Mouse (Mus musculus): Measurements from ENCODE around the gene AI854703. TPM values are rescaled to one million over a fixed set of nuclear protein-coding genes. Genes with fewer than 3 reads are reported as not detected.

AI854703 gene
- 0.31 TPM in 2 replicates for polyA plus RNA-seq (2012; rRNA removed)

DNA sequence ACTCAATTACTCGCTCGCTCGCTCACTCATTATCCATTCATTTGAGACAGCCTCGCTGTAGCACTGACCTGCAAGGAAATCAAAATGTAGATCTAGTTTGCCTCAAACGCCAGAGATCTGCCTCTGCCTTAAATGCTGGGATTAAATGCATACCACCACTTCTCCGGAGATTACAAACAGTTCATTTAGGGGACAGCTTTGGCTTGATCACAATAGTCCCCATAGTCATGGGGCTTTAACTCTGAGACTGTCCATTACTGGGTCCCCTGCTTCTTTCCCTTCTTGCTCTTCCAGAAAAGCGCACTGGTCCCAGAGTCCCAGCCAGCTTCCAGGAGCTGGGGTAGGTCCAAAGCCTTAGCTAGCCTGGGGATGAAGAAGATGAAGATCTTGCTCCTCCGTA, at the start of gene AI854703:
TSS of gene AI854703 (plus strand) at position 301 of the 400 bp plus-strand sequence.
- H3K36me3 ChIP-seq (ENCODE audit: control insufficient read depth, insufficient read depth, low read length): no peaks in the 10 kb centered on the region
- peaks cover 9% of the 10 kb centered on the region for H3K4me1 ChIP-seq (ENCODE audit: control insufficient read depth, insufficient read depth, low read length)
- no peak within 1 kb of the TSS for H3K27ac ChIP-seq (ENCODE audit: control insufficient read depth, insufficient read depth, low read depth, low read length)
- H3K4me3 ChIP-seq (ENCODE audit: control insufficient read depth, low read depth, low read length): peak within 1 kb of the TSS; percentile 39
- H3K27me3 ChIP-seq (ENCODE audit: control insufficient read depth, insufficient read depth, low read length): no peaks in the 10 kb centered on the region
- TF ChIP-seq POLR2A (IDR thresholded peaks at IDR 0.05; ENCODE audit: control insufficient read depth, low read depth, low read length): no peak
- TF ChIP-seq CTCF (IDR thresholded peaks at IDR 0.05; ENCODE audit: control insufficient read depth, insufficient read depth, insufficient replicate concordance, low read depth, low read length): no peak

DNA sequence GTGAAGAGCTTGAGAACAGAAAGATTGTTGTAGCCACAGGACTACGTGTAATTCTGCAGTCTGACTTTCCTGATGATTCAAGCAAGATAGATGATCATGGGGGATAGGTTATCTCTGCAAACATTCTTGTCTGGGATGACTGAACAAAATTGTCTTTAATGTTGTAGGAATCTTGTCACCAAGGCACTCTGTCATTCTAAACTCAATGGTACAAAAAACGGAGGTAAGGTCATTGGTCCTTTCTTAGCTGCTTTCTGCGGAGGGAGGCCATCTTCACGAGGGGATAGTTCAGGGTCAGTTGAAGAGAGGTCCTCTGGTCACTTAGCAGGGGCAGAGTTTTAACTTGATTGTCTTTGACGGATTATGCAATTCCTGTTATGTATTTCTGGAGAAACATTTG, 47.8 kb upstream of the AI854703 start:
- H3K27me3 ChIP-seq (ENCODE audit: control insufficient read depth, insufficient read depth, low read length): no peaks in the 10 kb centered on the region
- TF ChIP-seq CTCF (IDR thresholded peaks at IDR 0.05; ENCODE audit: control insufficient read depth, insufficient read depth, insufficient replicate concordance, low read depth, low read length) (no peak), POLR2A (IDR thresholded peaks at IDR 0.05; ENCODE audit: control insufficient read depth, low read depth, low read length) (no peak)
- H3K4me1 ChIP-seq (ENCODE audit: control insufficient read depth, insufficient read depth, low read length): no peaks in the 10 kb centered on the region
- no peak overlapping the region for H3K27ac ChIP-seq (ENCODE audit: control insufficient read depth, insufficient read depth, low read depth, low read length)
- H3K4me3 ChIP-seq (ENCODE audit: control insufficient read depth, low read depth, low read length): no peak overlapping the region
- H3K36me3 ChIP-seq (ENCODE audit: control insufficient read depth, insufficient read depth, low read length): no peaks in the 10 kb centered on the region

DNA sequence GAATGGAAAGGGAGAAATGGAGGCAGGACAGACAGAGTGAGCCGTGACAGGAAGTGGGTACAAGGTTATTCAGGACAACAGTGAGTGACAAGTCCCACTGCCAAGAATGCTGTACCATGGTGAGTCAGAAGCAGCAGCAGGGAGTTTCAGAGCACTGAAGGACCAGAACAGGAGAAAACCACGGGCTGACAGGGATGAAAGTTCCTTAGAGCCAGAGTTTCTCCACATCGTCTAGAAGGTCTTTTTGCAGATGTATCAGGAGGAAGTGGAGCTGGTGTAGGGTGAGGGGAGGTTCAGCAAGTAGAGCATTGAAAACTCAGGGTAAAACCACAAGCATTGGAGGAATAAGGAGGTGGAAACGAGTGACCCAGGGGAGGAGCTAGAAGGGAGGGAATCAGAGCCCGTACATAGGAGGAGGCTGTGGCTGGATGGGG, 47.3 kb upstream of the AI854703 start:
- H3K36me3 ChIP-seq (ENCODE audit: control insufficient read depth, insufficient read depth, low read length): no peaks in the 10 kb centered on the region
- H3K4me1 ChIP-seq (ENCODE audit: control insufficient read depth, insufficient read depth, low read length): no peaks in the 10 kb centered on the region
- no peak overlapping the region for H3K4me3 ChIP-seq (ENCODE audit: control insufficient read depth, low read depth, low read length)
- H3K27me3 ChIP-seq (ENCODE audit: control insufficient read depth, insufficient read depth, low read length): no peaks in the 10 kb centered on the region
- H3K27ac ChIP-seq (ENCODE audit: control insufficient read depth, insufficient read depth, low read depth, low read length): peak overlapping the region; percentile 57
- no peak for TF ChIP-seq CTCF (IDR thresholded peaks at IDR 0.05; ENCODE audit: control insufficient read depth, insufficient read depth, insufficient replicate concordance, low read depth, low read length)
- no peak for TF ChIP-seq POLR2A (IDR thresholded peaks at IDR 0.05; ENCODE audit: control insufficient read depth, low read depth, low read length)

DNA sequence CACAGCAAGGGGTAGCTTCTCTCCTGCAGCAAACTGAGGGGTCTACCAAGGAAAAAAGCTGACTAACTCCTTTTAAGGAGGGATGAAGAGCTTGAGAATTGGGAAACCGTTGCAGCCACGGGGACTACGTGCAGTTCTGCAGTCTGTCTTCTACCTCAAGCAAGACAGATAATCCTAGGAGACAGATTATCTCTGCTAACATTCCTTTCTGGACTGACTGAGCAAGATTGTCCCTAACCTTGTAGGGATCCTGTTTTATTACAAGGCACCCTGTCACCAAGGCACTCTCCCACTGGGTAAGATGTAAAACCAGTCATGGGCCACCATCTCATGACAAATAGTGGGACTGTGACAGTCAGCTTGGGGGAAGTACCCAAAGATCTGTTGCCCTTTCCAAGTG, 45.3 kb upstream of the AI854703 start:
- Histone ChIP-seq H3K36me3 (ENCODE audit: control insufficient read depth, insufficient read depth, low read length) (no peaks in the 10 kb centered on the region), H3K4me3 (ENCODE audit: control insufficient read depth, low read depth, low read length) (no peak overlapping the region), H3K27ac (ENCODE audit: control insufficient read depth, insufficient read depth, low read depth, low read length) (no peak overlapping the region), H3K27me3 (ENCODE audit: control insufficient read depth, insufficient read depth, low read length) (no peaks in the 10 kb centered on the region), H3K4me1 (ENCODE audit: control insufficient read depth, insufficient read depth, low read length) (no peaks in the 10 kb centered on the region)
- TF ChIP-seq POLR2A (IDR thresholded peaks at IDR 0.05; ENCODE audit: control insufficient read depth, low read depth, low read length): no peak
- TF ChIP-seq CTCF (IDR thresholded peaks at IDR 0.05; ENCODE audit: control insufficient read depth, insufficient read depth, insufficient replicate concordance, low read depth, low read length): no peak

DNA sequence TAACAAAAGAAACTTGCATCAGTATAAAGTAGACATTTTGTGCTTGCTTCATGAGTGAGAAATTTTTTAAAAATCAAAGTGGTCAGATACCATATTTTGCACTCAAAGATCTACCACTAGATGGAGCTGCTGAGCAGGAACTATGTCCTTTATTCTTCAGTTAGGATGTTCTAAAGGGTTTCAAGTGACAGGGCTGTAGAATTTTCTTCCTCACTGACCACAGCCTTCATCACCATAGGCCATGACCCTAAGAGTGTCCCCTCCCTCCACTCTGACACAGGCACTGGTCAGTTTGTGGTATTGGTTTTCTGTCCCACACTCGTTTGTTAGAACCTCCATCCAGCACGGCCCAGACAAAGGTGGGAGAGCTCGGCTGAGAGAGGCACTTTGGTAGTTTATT, 44.5 kb upstream of the AI854703 start:
- Histone ChIP-seq H3K36me3 (ENCODE audit: control insufficient read depth, insufficient read depth, low read length) (no peaks in the 10 kb centered on the region), H3K27ac (ENCODE audit: control insufficient read depth, insufficient read depth, low read depth, low read length) (no peak overlapping the region), H3K4me3 (ENCODE audit: control insufficient read depth, low read depth, low read length) (no peak overlapping the region), H3K27me3 (ENCODE audit: control insufficient read depth, insufficient read depth, low read length) (no peaks in the 10 kb centered on the region), H3K4me1 (ENCODE audit: control insufficient read depth, insufficient read depth, low read length) (no peaks in the 10 kb centered on the region)
- TF ChIP-seq CTCF (IDR thresholded peaks at IDR 0.05; ENCODE audit: control insufficient read depth, insufficient read depth, insufficient replicate concordance, low read depth, low read length) (no peak), POLR2A (IDR thresholded peaks at IDR 0.05; ENCODE audit: control insufficient read depth, low read depth, low read length) (no peak)

DNA sequence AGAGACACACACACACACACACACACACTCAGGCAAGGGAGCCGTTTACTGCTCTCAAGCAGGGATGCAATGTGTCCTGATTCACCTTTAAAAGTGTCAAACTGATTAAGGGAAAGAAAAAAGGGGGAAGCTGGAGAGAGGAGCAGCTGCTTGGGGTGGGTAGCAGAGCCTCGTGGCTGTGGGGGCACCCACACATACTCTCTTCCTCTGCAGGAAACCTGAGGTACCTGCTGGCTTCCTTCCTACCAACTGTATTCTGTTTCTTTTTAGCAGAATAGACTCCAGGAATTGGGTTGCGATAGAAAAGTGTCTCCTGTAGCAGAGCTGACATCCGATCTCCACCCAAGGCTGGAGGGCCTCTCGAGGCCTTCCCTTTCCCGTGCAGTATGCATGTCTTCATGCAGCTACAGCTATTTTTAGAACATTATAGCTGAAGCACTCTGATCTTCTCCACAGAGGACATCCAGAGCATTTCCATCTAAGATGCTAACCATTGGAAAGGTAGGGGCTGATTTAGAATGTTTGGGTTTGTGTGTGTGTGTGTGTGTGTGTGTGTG, 37.3 kb upstream of the AI854703 start, which contains the start of gene Gm45021:
TSS of gene Gm45021 (plus strand) at position 417 of the 557 bp plus-strand sequence.
- H3K36me3 ChIP-seq (ENCODE audit: control insufficient read depth, insufficient read depth, low read length): no peaks in the 10 kb centered on the region
- H3K27me3 ChIP-seq (ENCODE audit: control insufficient read depth, insufficient read depth, low read length): no peaks in the 10 kb centered on the region
- TF ChIP-seq POLR2A (IDR thresholded peaks at IDR 0.05; ENCODE audit: control insufficient read depth, low read depth, low read length) (no peak), CTCF (IDR thresholded peaks at IDR 0.05; ENCODE audit: control insufficient read depth, insufficient read depth, insufficient replicate concordance, low read depth, low read length) (no peak)
- no peak within 1 kb of the TSS for H3K4me3 ChIP-seq (ENCODE audit: control insufficient read depth, low read depth, low read length)
- H3K27ac ChIP-seq (ENCODE audit: control insufficient read depth, insufficient read depth, low read depth, low read length): no peak within 1 kb of the TSS
- H3K4me1 ChIP-seq (ENCODE audit: control insufficient read depth, insufficient read depth, low read length): peaks cover 4% of the 10 kb centered on the region

DNA sequence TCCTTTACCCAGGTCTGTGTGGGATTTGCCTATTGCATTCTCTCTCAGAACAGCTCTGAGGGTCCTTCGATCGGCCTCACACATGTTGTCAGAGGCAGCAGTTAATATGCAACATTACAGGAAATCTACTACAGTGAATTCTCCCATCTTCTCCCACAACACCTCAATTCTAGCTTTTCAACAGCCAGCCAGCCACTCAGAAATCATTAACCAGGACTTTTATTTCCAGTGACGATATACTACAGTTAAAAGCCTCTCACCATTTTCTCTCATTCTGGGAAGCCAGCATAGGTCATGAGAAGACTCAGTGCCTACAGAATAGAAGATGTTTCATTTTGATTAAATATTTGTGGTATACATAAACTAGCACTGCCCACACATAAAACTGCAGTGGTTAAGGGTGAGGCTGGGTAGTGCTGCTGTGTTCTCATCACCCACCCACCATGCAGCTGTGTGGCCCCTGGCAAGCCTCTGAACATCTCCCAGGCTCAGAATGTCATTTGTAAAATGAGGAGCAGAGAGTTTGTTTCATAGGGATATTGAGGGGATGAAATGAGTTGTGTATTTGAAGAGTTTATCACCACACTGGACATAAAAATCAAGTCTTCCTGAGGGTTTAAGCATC, 35.2 kb upstream of the AI854703 start:
- no peak for TF ChIP-seq CTCF (IDR thresholded peaks at IDR 0.05; ENCODE audit: control insufficient read depth, insufficient read depth, insufficient replicate concordance, low read depth, low read length)
- no peak for TF ChIP-seq POLR2A (IDR thresholded peaks at IDR 0.05; ENCODE audit: control insufficient read depth, low read depth, low read length)
- no peak overlapping the region for H3K27ac ChIP-seq (ENCODE audit: control insufficient read depth, insufficient read depth, low read depth, low read length)
- H3K27me3 ChIP-seq (ENCODE audit: control insufficient read depth, insufficient read depth, low read length): no peaks in the 10 kb centered on the region
- H3K4me1 ChIP-seq (ENCODE audit: control insufficient read depth, insufficient read depth, low read length): peaks cover 16% of the 10 kb centered on the region
- H3K4me3 ChIP-seq (ENCODE audit: control insufficient read depth, low read depth, low read length): no peak overlapping the region
- no peaks in the 10 kb centered on the region for H3K36me3 ChIP-seq (ENCODE audit: control insufficient read depth, insufficient read depth, low read length)
